Mouse (Mus musculus) testis, adult 2 months (tissue): ENCODE measurements around the gene Myo10.

ENCODE experiments used
- CTCF ChIP-seq: fragments of 200-500 bp; IDR thresholded peaks from 2 replicates; pipeline ENCODE4 v1.5.1; 2012; ENCODE audit warnings: low read depth, mild to moderate bottlenecking, inconsistent platforms, low read length, moderate library complexity; ENCODE audit not compliant: control insufficient read depth, insufficient read depth, insufficient replicate concordance
- POLR2A ChIP-seq: fragments of 200-500 bp; IDR thresholded peaks from 2 replicates; pipeline ENCODE4 v1.6.1; 2012; ENCODE audit warnings: low read depth, mild to moderate bottlenecking, inconsistent platforms, low read length, moderate library complexity; ENCODE audit not compliant: control insufficient read depth

- no peak for TF ChIP-seq CTCF
- TF ChIP-seq POLR2A, result no peak
These were observed 206.1 kb downstream of the Myo10 start for GRCm38 (mm10) chr15:25828464-25828863.
